Mouse (Mus musculus): ENCODE measurements around the gene Hes7.
A peak's percentile ranks its signal among the peaks of the same experiment; 100 is the strongest.

The Hes7 gene

DNA sequence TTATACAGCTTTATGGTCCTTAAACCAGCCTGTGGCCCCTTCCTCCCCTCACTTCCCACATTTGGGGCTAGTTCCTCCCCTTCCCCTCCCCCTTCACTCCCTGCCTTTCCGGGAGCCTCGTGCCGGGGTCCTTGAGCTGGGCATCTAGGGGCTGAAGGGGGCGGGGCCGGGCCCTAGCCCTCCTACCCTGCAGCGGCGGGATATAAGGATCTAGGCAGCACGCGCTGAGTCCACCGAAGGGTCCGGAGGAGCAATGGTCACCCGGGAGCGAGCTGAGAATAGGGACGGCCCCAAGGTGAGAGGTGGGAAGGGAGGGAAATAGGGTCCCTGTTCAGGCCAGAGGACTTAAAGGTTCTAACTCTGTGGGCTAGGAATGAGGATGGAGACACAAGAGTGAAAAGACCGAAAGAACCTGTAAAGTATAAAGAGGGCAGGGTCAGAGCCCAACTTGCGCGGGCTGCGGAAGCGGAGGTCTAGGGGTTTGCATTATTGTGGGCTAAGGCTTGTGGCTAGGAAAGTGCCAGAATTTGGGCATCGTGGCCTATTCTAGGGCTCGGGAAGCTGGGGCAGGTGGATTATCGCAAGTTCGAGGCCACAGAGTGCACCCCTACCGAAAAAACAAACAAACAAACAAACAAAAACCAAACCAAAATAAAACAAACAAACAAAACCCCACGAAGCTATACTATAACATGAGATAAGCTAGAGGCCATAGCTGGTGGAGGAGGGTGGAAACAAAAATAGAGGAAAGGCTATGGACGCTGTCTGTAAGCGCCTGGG lies at the start of gene Hes7:
TSS of gene Hes7 (plus strand) at position 184 of the 780 bp plus-strand sequence.
- peak; percentile 44 for DNase-seq (ENCODE audit: low read depth, low spot score)

DNA sequence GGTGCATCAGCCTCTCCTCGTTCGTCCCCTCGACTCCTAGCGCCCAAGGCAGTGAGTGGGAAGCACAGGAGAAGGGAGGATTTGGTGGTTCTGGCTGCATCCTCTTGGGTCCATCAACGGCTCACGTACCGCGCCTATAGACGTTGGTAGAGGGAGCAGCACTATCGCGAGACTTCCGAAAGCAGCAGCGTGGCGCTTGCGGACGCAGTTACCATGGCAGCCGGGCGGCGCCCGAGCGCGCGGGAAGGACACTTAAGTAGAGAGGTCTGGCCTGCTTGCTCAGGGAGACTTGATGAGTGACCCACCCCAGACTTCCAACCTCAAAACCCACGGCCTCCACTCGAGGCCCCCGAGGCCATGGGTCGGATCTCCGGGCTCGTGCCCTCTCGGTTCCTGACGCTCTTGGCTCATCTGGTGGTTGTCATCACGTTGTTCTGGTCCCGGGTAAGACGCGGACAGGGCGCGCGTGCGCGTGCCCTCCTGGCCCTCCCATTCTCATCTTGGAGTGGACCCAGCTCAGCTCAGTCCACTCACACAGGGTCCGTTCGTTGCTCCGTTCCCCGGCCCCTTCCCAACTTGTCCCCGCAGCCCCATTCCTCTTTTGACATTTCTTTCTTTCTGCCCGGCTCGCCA lies 49.5 kb upstream of the Hes7 start, which contains the start of gene Tmem107:
TSS of gene Tmem107 (plus strand) at position 217 of the 633 bp plus-strand sequence.
- peak; percentile 96 for DNase-seq (ENCODE audit: low read depth, low spot score)

DNA sequence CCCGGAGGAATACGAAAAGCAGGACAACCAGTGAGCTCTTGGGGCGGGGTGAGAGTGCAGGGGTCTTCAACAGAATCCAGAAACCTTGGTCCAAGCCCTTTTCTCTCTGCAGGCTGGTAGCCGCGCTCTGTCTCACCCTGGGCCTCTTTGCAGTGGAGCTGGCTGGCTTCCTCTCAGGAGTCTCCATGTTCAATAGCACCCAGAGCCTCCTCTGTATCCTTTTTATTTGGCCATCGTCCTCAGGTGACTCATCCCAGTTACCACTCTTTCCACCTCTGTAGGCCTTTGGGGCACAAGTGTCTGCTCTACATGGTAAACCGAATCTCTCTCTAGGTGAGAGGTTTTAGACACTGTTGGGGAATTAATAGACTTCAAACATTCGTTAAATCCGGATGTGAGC lies 48.9 kb upstream of the Hes7 start:
- DNase-seq (ENCODE audit: low read depth, low spot score), result no peak

DNA sequence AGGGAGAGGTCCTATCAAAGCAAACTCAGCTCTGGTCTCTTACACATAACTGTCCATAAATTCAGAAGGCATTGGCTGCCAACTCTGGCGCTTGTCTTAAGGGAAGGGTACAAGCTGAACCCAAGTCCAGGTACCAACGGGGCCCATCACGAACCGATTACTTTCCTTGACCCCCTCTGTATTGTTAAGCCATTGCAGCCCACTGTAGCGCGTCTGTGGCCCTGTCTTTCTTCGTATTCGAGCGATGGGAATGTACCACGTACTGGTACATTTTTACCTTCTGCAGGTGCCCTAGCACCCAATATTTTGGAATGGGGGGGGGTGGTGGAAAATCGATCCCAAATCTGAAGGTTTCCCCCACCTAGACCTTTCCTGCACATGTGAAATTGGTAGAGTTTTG lies 48.0 kb upstream of the Hes7 start:
- no peak for DNase-seq (ENCODE audit: low read depth, low spot score)

DNA sequence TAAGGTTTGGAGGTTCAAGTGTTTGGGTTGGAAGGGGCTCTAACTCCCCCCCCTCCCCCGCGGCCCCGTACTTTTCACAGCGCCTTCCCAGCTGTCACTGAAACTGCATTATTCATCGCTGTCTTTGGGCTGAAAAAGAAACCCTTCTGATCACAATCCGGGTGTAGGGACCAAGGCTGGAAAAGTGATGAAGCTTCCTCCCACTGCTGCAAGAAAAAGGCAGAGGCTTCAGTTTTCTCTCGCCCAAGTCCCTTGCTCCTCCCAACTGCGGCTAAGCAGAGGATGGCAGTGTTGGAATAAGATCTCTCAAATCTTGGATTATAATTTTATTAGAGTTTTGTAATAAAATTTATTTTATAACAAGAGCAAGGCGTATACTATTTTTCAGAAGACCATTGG lies 47.5 kb upstream of the Hes7 start:
- no peak for DNase-seq (ENCODE audit: low read depth, low spot score)

DNA sequence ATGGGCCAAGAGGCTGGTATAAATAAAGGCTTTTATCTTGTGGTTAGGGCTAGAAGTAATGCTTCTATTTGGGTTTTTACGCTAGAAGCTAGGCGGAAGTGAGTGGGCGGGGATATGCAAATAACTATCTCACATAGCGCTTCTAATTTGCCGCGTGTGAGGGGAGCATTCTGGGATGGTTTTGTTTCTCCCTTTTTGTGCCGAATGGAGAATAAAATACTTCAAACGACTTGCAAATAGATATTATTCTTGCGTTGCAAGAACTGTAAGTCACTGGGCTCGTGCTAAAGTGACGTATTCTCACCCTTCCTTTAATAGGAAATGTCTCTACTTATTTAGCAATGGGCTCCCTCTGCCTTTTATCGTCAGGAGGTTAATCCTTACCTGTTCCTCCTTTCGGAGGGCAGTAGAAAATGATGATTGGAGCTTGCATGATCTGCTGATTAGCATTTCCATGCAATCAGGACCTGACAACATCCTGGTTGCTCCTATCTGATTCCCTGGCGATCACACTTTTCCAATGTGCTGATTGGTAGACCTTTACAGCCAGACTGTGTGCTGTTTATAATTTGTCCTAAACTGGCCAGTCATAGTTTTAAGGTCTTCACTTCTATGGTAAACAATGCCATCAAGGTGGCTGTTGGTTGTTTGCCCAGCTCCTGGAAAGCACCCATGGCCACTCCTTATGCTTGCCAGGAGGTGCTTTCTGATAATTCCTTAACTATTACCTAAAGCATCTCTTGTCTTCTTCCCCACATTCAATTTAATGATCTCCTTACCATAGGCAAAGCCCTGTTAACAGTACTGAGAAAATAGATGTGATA lies 46.9 kb upstream of the Hes7 start:
- DNase-seq (ENCODE audit: low read depth, low spot score), result peak; percentile 95

DNA sequence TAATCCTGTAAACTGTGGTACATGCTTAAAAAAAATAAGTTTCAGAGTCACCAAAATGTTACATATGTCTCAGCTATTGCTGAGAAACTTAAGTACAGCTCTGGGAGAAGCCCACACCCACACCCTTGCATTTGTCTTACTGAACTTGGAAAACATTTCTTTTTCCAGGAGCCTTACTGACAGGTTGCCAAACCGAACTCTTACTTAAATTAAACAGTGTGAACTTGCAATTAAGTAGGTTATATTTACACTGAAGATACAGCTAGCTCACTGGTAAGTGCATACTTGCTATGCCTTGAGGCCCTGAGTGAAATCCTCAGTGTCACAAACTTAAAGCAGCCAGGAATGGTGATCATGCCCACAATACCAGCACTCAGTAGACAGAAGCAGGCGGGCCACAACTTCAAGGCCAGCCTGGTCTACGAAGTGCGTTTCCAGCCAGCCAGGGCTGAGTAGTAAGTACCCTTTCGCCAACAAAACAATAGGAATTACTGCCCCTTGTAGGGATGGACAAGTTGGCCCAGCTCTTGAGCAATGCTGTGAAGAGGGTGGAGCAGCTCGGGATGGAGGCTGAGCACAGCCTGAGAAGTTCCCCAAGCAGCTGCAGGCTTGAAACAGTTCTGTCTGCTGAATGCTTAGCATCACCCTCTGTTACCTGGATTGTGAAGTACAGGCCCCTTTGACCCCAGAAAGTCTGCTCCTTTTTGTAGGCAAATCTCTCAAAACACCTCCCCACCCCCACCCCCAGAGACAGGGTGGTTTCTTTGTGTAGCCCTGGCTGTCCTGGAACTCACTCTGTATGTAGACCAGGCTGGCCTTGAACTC lies 46.0 kb upstream of the Hes7 start:
- no peak for DNase-seq (ENCODE audit: low read depth, low spot score)

DNA sequence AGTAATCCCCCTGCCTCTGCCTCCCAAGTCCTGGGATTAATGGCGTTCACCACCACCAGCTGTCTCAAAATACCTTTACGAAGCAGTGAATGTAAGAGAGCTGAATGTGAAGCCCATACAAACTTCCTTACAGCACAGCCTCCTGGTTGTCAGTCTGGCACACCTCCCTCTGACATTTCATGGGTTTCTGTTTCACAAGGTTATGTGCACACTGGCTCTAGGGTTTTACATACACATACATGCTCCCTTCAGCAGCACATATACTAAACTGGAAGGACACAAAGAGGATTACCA lies 45.5 kb upstream of the Hes7 start:
- no peak for DNase-seq (ENCODE audit: low read depth, low spot score)

DNA sequence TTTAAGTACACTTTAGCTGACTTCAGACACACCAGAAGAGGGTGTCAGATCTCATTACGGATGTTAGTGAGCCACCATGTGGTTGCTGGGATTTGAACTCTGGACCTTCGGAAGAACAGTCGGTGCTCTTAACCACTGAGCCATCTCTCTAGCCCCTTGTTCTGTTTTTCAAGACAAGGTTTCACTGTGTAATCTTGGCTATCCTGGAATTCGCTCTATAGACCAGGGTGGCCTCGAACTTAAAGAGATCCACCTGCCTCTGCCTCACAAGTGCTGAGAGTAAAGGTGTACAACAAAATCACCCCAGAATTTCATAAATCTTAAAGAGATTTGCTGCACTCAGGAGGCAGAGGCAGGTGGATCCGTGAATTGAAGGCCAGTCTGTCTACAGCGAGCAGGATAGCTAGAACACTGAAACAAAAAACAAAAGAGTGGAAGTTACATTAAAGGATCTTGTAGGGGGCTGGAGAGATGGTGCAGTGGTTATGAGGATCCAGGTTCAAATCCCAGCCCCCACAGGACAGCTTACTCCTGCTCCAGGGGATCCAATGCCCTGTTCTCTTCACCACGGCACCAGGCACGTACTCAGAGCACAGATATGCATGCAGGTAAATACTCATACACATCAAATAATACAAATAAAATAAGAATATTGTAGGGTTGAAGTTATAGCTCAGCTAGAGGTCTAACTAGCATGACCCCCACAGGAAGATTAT lies 44.3 kb upstream of the Hes7 start:
- DNase-seq (ENCODE audit: low read depth, low spot score), result no peak

DNA sequence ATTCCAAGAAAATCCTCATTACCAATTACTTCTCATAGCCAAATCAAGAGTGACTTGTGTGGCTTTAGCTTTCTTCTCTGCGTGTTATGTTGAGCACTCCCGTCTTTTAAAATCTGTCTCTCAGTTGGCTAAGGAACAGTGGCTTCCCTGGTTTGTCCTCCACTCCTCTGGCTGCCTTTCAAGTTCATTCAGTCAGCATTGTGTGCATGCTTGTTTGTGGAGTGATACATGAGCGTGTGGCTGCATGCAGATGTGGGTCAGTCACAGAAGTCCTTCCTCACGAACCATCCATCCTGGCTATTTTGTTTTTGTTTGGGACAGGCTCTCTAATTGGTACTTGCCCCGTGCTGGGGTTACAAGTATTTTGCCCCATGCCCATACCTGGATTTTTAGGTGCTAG lies 43.6 kb upstream of the Hes7 start:
- no peak for DNase-seq (ENCODE audit: low read depth, low spot score)

DNA sequence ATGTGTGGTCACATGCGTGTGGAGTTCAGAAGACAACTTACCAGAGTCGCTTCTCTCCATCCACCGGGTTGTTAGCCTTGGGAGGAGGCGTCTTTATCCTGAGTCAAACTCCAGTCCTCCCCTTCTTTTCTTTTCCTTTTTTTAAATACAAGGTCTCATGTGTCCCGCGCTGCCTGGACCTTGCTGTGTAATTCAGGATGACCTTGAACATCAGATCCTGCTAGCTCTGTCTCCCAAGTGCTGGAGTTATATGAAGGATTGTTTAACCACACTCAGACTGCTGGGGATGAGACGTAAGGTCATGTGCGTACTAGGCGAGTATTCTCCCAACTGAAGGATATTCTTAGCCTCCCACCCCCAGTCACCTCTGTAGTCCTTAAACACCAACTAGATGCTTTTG lies 42.9 kb upstream of the Hes7 start:
- no peak for DNase-seq (ENCODE audit: low read depth, low spot score)

DNA sequence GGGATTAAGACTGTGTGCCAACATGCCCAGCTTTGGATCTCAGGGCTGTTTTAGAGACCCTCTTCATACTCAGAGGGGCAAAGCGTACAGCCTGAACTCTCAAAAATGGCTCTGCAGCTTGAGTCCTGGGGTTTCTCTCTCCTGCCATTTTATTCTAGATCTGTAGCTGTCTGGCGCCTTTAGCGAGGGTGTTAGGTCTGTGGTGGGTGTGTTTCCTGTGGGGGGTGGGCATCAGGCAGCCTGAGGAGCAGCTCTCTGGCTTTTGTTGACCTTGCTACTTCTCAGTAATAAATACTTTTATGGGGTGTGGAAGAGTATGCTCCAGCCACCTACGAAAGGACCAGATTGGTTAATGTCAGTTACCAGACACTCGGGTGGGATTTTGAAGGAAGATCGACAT lies 42.2 kb upstream of the Hes7 start:
- DNase-seq (ENCODE audit: low read depth, low spot score), result no peak

DNA sequence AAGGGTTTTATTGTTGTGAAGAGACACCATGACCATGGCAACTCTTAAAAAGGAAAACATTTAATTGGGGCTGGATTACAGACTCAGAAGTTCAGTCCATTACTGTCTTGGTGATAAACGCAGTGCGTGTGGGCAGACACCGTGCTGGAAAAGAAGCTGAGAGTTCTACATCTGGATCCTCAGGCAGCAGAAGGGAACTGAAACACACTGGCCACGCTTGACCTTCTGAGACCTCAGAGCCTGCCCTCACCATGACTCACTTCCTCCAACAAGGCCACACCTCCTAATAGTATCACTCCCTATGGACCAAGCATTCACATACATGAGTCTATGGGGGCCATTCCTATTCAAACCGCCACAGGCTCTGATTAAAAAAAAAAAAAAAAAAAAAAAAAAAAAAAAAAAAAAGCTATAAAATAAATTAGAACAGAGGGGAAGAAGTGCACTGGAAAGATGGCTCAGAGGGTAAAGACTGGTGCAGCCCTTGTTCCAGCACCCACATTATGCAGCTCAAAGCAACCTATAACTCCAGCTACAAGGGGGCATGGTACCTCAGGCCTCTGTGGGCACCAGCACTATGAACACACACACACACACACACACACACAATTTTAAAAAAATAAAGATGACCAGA lies 41.3 kb upstream of the Hes7 start:
- DNase-seq (ENCODE audit: low read depth, low spot score), result no peak

DNA sequence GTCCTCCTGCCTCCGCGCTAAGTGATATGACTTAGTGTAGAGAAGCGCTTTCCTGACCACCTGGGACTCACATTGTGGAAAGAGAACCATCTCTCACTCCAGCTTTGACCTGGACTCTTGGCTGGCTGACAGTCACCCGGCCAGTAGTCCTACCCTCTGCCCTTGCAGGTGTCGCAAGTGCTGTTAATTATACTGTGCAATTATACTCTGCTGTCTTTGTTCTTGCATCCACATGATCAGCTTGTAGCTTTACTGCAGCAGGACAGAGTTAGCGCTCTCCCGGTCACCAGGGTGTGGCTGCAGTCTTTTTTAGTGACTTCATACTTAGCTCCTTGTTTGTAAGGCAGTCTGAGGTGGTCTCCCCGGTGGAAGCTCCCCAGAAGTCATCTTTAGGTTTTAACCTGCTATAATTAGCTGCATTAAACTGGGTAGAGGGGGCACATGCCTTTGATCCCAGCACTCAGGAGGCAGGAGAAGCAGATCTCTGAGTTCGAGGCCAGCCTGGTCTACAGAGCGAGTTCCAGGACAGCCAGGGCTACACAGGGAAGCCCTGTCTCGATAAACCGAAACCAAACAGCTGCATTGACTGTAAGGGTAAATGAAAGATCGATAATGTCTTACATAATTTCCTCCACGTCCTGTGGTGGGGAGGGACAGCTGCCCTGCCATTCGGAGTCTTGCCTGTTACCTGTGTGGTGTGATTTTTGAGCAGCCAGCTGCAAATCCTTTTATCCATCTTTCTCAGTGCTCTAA lies 39.9 kb upstream of the Hes7 start:
- DNase-seq (ENCODE audit: low read depth, low spot score), result no peak

DNA sequence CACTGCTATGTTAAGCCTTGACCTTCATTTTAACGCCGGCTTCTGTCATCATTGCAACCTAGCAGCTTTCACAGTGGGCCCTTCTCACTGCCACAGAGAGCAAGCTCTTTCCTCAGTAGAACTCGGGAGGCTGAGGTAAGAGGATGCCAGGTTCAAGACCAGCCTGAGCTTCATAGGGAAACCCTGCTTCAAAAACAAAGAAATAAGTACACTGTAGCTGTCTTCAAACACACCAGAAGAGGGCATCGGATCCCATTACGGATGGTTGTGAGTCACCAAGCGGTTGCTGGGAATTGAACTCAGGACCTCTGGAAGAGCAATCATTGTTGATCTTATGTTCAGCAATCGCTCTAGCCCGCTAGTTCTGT lies 39.4 kb upstream of the Hes7 start:
- no peak for DNase-seq (ENCODE audit: low read depth, low spot score)

DNA sequence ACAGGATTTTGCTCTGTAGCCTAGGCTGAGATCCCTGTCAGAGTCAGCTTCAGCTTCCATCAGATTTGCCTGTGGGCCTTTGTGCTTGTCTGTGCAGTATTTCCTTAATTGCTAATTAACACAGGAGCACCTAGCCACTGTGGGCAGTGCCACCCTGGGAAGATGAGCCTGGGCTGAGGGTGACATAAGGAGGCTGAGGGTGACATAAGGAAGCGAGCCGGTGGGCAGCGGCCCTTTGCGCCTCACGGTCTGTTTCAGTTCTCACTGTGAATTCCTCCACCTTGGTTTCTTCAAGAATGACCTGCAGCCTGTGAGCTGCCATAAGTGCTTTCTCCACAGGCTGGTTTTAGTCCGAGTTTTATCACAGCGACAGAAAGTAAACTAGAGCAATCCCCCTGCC lies 38.6 kb upstream of the Hes7 start:
- no peak for DNase-seq (ENCODE audit: low read depth, low spot score)

DNA sequence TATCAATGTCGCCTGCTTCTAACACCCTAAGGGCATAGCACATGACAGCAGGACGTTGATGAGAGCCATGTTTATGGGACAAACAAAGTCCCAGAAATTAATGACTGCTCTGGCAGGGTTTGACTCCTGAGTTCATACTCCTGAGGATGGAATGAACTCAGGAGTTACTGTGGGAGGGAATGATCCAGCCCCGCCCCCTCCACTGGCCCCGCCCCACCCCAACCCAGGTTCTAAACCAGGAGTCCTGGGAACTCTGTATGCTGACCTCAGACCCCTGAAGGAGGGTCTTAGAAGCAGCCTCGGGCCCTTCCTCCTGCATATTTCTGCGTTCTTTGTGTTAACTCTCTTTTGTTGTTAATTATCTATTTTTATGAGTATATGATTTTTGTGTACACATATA lies 34.6 kb upstream of the Hes7 start:
- no peak for DNase-seq (ENCODE audit: low read depth, low spot score)

DNA sequence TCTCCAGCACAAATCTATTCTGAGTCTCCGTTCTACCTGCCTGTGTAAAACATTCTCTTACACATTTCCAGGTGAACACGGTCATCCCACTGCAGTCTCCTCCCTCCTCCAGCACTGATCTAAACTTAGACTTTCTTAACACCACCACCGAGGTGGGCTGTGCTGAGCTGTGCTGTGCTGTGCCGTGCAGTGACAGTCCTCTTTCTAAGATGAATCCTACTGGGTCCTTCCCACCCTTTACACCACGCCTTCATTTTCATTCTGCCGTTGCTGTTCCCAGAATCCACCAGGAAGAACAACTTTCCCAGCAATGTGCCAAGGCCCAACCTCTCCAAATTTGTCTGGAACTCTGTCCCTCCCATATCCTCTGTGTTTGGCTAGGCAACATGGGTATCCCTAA lies 33.8 kb upstream of the Hes7 start:
- no peak for DNase-seq (ENCODE audit: low read depth, low spot score)

DNA sequence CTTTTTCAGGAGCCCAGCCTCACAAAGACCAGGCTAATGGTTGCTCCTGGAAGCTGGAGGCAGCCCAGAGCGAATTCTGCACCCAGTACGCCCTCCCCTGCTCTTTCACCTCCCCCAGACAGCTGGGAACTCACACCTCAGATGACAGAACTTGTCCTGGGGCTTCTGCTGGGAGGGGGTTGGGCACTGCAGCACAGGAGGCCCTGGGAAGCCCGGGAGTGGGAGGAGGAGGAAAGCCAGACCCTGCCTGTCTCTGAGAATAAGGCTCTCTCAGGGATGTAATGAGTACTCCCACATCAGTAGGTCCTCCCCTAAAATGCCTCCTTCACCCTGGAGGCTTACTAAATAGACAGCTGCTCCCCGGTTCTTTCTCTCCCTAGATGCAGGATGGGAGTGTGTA lies 33.1 kb upstream of the Hes7 start:
- DNase-seq (ENCODE audit: low read depth, low spot score), result no peak

DNA sequence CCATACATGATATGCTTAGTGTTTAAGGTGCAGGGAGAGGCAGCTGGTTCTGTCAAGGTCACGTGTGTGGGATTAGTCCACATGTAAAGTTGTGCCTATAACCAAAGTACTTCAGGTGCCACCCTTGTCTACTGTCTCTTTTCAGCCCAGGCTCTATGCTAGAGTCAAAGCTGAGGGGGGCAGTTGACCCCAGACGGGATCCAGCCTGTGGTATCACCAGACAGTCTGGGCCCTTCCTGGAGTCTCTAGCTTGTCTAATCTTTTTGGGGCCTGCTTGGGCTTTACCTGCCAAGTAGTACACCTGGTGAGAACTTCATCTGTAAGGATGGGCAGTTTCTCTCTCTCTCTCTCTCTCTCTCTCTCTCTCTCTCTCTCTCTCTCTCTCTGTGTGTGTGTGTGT lies 32.6 kb upstream of the Hes7 start:
- peak; percentile 20 for DNase-seq (ENCODE audit: low read depth, low spot score)
